Mouse (Mus musculus) MEL (cell line): ENCODE data around the gene Spast. TPM values are rescaled to one million over a fixed set of nuclear protein-coding genes. Genes with fewer than 3 reads are reported as not detected.

ENCODE experiments used
- DNase-seq: peaks from one replicate; pipeline ENCODE4 v3.0.0; 2011; ENCODE audit warnings: low read depth, low spot score
- H3K27ac ChIP-seq: 2 replicates; pipeline ENCODE4 v1.5.1; 2012; ENCODE audit warnings: low read depth, mild to moderate bottlenecking, control low read depth, low read length, moderate library complexity; ENCODE audit not compliant: control insufficient read depth
- H3K27me3 ChIP-seq, 2 experiments: fragments of 150-350 bp in 1 of 2; sonication (generic) in 1 of 2; 2 replicates each; pipeline ENCODE4 v1.6.1; 2012; ENCODE audit warnings: low read length in 2 of 2, mild to moderate bottlenecking in 2 of 2, improper control_type of control experiment in 1 of 2, moderate library complexity in 1 of 2; ENCODE audit not compliant: insufficient read depth in 2 of 2, control insufficient read depth in 1 of 2
- H3K36me3 ChIP-seq, 2 experiments: 2 replicates each; pipeline ENCODE4 v1.6.1; 2012 to 2014; ENCODE audit warnings: low read length in 2 of 2, improper control_type of control experiment in 1 of 2, inconsistent platforms in 1 of 2, mild to moderate bottlenecking in 1 of 2; ENCODE audit not compliant: insufficient read depth in 2 of 2, control insufficient read depth in 1 of 2
- H3K4me1 ChIP-seq, 2 experiments: fragments of 150-350 bp in 1 of 2; sonication (generic) in 1 of 2; 2 replicates each; pipeline ENCODE4 v1.6.1; 2012; ENCODE audit warnings: low read length in 2 of 2, improper control_type of control experiment in 1 of 2, mild to moderate bottlenecking in 1 of 2; ENCODE audit not compliant: insufficient read depth in 2 of 2, control insufficient read depth in 1 of 2
- H3K4me3 ChIP-seq, 2 experiments: fragments of 150-350 bp in 1 of 2; sonication (generic) in 1 of 2; 2 replicates each; pipeline ENCODE4 v1.5.1; 2012; ENCODE audit warnings: low read depth in 2 of 2, low read length in 2 of 2, mild to moderate bottlenecking in 2 of 2, moderate library complexity in 2 of 2, control low read depth in 1 of 2, improper control_type of control experiment in 1 of 2; ENCODE audit not compliant: control insufficient read depth in 1 of 2, insufficient read depth in 1 of 2
- H3K79me2 ChIP-seq: 2 replicates; pipeline ENCODE4 v1.6.1; 2012; ENCODE audit warnings: mild to moderate bottlenecking, low read length, moderate library complexity; ENCODE audit not compliant: control insufficient read depth, poor library complexity, insufficient read depth
- H3K9ac ChIP-seq: 2 replicates; pipeline ENCODE4 v1.6.1; 2012; ENCODE audit warnings: low read depth, mild to moderate bottlenecking, control low read depth, low read length, moderate library complexity; ENCODE audit not compliant: control insufficient read depth, poor library complexity, severe bottlenecking
- H3K9me3 ChIP-seq: fragments of 150-350 bp; sonication (generic); replicated peaks from 2 replicates; pipeline ENCODE4 v1.6.1; 2012; ENCODE audit warnings: mild to moderate bottlenecking, low read length, improper control_type of control experiment, moderate library complexity; ENCODE audit not compliant: insufficient read depth
- CTCF ChIP-seq, 3 experiments: IDR thresholded peaks in 2 of 3; conservative IDR thresholded peaks in 1 of 3; 2 replicates each; pipeline ENCODE4 v1.5.1; 2011 to 2012; ENCODE audit warnings: low read length in 3 of 3, low read depth in 2 of 3, mild to moderate bottlenecking in 2 of 3, improper control_type of control experiment in 1 of 3, inconsistent platforms in 1 of 3, mixed read lengths in 1 of 3, moderate library complexity in 1 of 3; ENCODE audit not compliant: control insufficient read depth in 1 of 3, insufficient read depth in 1 of 3, poor library complexity in 1 of 3, severe bottlenecking in 1 of 3
- EP300 ChIP-seq, 2 experiments: IDR thresholded peaks; 2 replicates each; pipeline ENCODE4 v1.6.1; 2011; ENCODE audit warnings: improper control_type of control experiment in 2 of 2, low read length in 2 of 2, low read depth in 1 of 2, mild to moderate bottlenecking in 1 of 2
- ETS1 ChIP-seq: IDR thresholded peaks from 2 replicates; pipeline ENCODE4 v1.6.1; 2012; ENCODE audit warnings: low read depth, mild to moderate bottlenecking, inconsistent platforms, low read length, improper control_type of control experiment, moderate library complexity
- GABPA ChIP-seq: IDR thresholded peaks from 2 replicates; pipeline ENCODE4 v1.6.1; 2012; ENCODE audit warnings: low read depth, mild to moderate bottlenecking, inconsistent platforms, low read length, improper control_type of control experiment, moderate library complexity
- GATA1 ChIP-seq: IDR thresholded peaks from 2 replicates; pipeline ENCODE4 v1.6.1; 2011; ENCODE audit warnings: low read depth, low read length, improper control_type of control experiment
- KAT2A ChIP-seq: conservative IDR thresholded peaks from 2 replicates; pipeline ENCODE4 v1.6.1; 2012; ENCODE audit warnings: low read depth, low read length, improper control_type of control experiment, inconsistent platforms
- MAFK ChIP-seq: IDR thresholded peaks from 2 replicates; pipeline ENCODE4 v1.6.1; 2011; ENCODE audit warnings: low read depth, mild to moderate bottlenecking, low read length, improper control_type of control experiment, borderline replicate concordance
- MAZ ChIP-seq: IDR thresholded peaks from 2 replicates; pipeline ENCODE4 v1.6.1; 2012; ENCODE audit warnings: low read depth, mild to moderate bottlenecking, inconsistent platforms, low read length, improper control_type of control experiment
- MXI1 ChIP-seq: IDR thresholded peaks from 2 replicates; pipeline ENCODE4 v1.6.1; 2011; ENCODE audit warnings: mild to moderate bottlenecking, low read depth, low read length, improper control_type of control experiment
- MYC ChIP-seq: IDR thresholded peaks from 2 replicates; pipeline ENCODE4 v1.6.1; 2011; ENCODE audit warnings: low read depth, mild to moderate bottlenecking, low read length, improper control_type of control experiment, moderate library complexity
- NELFE ChIP-seq: IDR thresholded peaks from 2 replicates; pipeline ENCODE4 v1.6.1; 2011; ENCODE audit warnings: low read depth, low read length, improper control_type of control experiment
- NRF1 ChIP-seq: IDR thresholded peaks from 2 replicates; pipeline ENCODE4 v1.6.1; 2014; ENCODE audit warnings: low read depth, mild to moderate bottlenecking, inconsistent platforms, low read length, improper control_type of control experiment, moderate library complexity; ENCODE audit not compliant: poor library complexity, insufficient read depth, severe bottlenecking
- SIN3A ChIP-seq: IDR thresholded peaks from 2 replicates; pipeline ENCODE4 v1.6.1; 2012; ENCODE audit warnings: low read length, improper control_type of control experiment, inconsistent platforms
- TBP ChIP-seq: IDR thresholded peaks from 2 replicates; pipeline ENCODE4 v1.8.0; 2011; ENCODE audit warnings: low read depth, low read length, improper control_type of control experiment
- TCF12 ChIP-seq: IDR thresholded peaks from 2 replicates; pipeline ENCODE4 v1.6.1; 2014; ENCODE audit warnings: low read depth, mild to moderate bottlenecking, inconsistent platforms, low read length, improper control_type of control experiment, moderate library complexity
- USF1 ChIP-seq: IDR thresholded peaks from 2 replicates; pipeline ENCODE4 v1.6.1; 2014; ENCODE audit warnings: low read depth, mild to moderate bottlenecking, inconsistent platforms, low read length, improper control_type of control experiment, moderate library complexity
- USF2 ChIP-seq, 2 experiments: IDR thresholded peaks; 2 replicates each; pipeline ENCODE4 v1.6.1; 2011 to 2012; ENCODE audit warnings: improper control_type of control experiment in 2 of 2, low read length in 2 of 2, borderline replicate concordance in 1 of 2, inconsistent platforms in 1 of 2, low read depth in 1 of 2, mild to moderate bottlenecking in 1 of 2; ENCODE audit not compliant: insufficient read depth in 1 of 2
- ZC3H11A ChIP-seq: IDR thresholded peaks from 2 replicates; pipeline ENCODE4 v1.6.1; 2012; ENCODE audit warnings: low read depth, mild to moderate bottlenecking, inconsistent platforms, low read length, improper control_type of control experiment
- ZKSCAN1 ChIP-seq: IDR thresholded peaks from 2 replicates; pipeline ENCODE4 v1.6.1; 2012; ENCODE audit warnings: low read depth, mild to moderate bottlenecking, inconsistent platforms, low read length, improper control_type of control experiment, moderate library complexity
- ZMIZ1 ChIP-seq: IDR thresholded peaks from 2 replicates; pipeline ENCODE4 v1.6.1; 2012; ENCODE audit warnings: low read depth, mild to moderate bottlenecking, inconsistent platforms, low read length, improper control_type of control experiment, moderate library complexity
- polyA plus RNA-seq, 2 experiments: library from polyadenylated mRNA; stranded (reverse) in 1 of 2; unstranded in 1 of 2; fragments of >175 nt in 1 of 2; fragments of >200 nt in 1 of 2; gene quantifications; 2 replicates each; pipeline versions ENCODE4 v1.2.1 to v1.2.4; 2012; ENCODE audit warnings: low replicate concordance in 2 of 2, low read depth in 1 of 2; ENCODE audit not compliant: insufficient read length in 2 of 2, insufficient read depth in 1 of 2, missing spikeins in 1 of 2
- total RNA-seq: library from RNA; depleted of rRNA; stranded (reverse); fragments of 300-350 nt; gene quantifications from 2 replicates; pipeline ENCODE4 v1.2.3, GENCODE M21; 2012

Gene Spast
- total and polyA plus RNA-seq, 3 experiments = 29.0 to 35.2 TPM; not detected in 1

GRCm38 (mm10) chr17:74418171-74418570 lies 79.4 kb downstream of the Spast start:
- Histone ChIP-seq H3K27ac (no peak overlapping the region), H3K36me3 (peaks cover 0 to 5% of the 10 kb centered on the region in 2 experiments; a peak in 2 of 4 replicates)

GRCm38 (mm10) chr17:74420656-74421055 lies 81.9 kb downstream of the Spast start:
- Histone ChIP-seq H3K36me3 (peaks cover 0 to 5% of the 10 kb centered on the region in 2 experiments; a peak in 2 of 4 replicates), H3K79me2 (no peaks in the 10 kb centered on the region), H3K27me3 (no peaks in the 10 kb centered on the region)

More at GRCm38 (mm10) chr17:74418171-74418570, 79.4 kb downstream of the Spast start:
- Histone ChIP-seq H3K4me3 (no peak overlapping the region), H3K9ac (no peak overlapping the region), H3K27me3 (no peaks in the 10 kb centered on the region), H3K4me1 (no peaks in the 10 kb centered on the region), H3K9me3 (no peaks in the 10 kb centered on the region), H3K79me2 (no peaks in the 10 kb centered on the region)
- TF ChIP-seq KAT2A (no peak), ZKSCAN1 (no peak)
- no peak for DNase-seq

GRCm38 (mm10) chr17:74424401-74425005 lies 85.7 kb downstream of the Spast start:
- DNase-seq = peak; percentile 20
- Histone ChIP-seq H3K27me3 (no peaks in the 10 kb centered on the region), H3K4me3 (no peak overlapping the region), H3K27ac (no peak overlapping the region), H3K9me3 (no peaks in the 10 kb centered on the region), H3K36me3 (no peaks in the 10 kb centered on the region; a peak in 2 of 4 replicates), H3K4me1 (no peaks in the 10 kb centered on the region; a peak in 1 of 4 replicates), H3K79me2 (no peaks in the 10 kb centered on the region)
- TF ChIP-seq USF1 (no peak), MYC (no peak), GABPA (no peak), GATA1 (no peak), KAT2A (no peak), USF2 (IDR thresholded peaks at IDR 0.05; ENCODE audit: borderline replicate concordance in 1 of 2, insufficient read depth in 1 of 2, low read depth in 1 of 2, low read length in 2 of 2) (no peak), TBP (no peak), MAFK (no peak), CTCF (IDR thresholded peaks at IDR 0.05 in 2 of 3, conservative IDR thresholded peaks at IDR 0.05 in 1 of 3; ENCODE audit: control insufficient read depth in 1 of 3, insufficient read depth in 1 of 3, low read depth in 2 of 3, low read length in 3 of 3, poor library complexity in 1 of 3, severe bottlenecking in 1 of 3) (no peak), NRF1 (no peak)
- TF ChIP-seq, all 39 proteins: peak for 0
- H3K9ac ChIP-seq = no peak overlapping the region

More at GRCm38 (mm10) chr17:74420656-74421055, 81.9 kb downstream of the Spast start:
- no peaks in the 10 kb centered on the region for H3K9me3 ChIP-seq
- no peak overlapping the region for H3K4me3 ChIP-seq
- no peaks in the 10 kb centered on the region for H3K4me1 ChIP-seq
- DNase-seq = no peak
- no peak overlapping the region for H3K27ac ChIP-seq
- H3K9ac ChIP-seq = no peak overlapping the region
- no peak for TF ChIP-seq ZC3H11A
- TF ChIP-seq ETS1 = no peak
- no peak for TF ChIP-seq MAZ
- no peak for TF ChIP-seq MXI1
- no peak for TF ChIP-seq SIN3A
- TF ChIP-seq ZMIZ1 = no peak
- TF ChIP-seq NELFE = no peak
- no peak for TF ChIP-seq TCF12
- no peak for TF ChIP-seq EP300 (IDR thresholded peaks at IDR 0.05; ENCODE audit: low read depth in 1 of 2, low read length in 2 of 2)
